Mouse (Mus musculus) activated CD4-positive, CD25-positive, alpha-beta regulatory T cell, adult 4 months (primary cell): Measurements from ENCODE around the gene Tmem170. TPM values are rescaled to one million over a fixed set of nuclear protein-coding genes. Genes with fewer than 3 reads are reported as not detected.

Source experiments
- ATAC-seq: one replicate; pipeline ENCODE4 v1.8.0; 2017
- polyA plus RNA-seq, 2 experiments: library from polyadenylated mRNA; unstranded; fragments of 100-300 nt; shearing (Covaris generic); gene quantifications; one replicate each; pipeline ENCODE4 v1.2.1; 2017

Tmem170 gene
- polyA plus RNA-seq: 1 to 10 TPM; 6.4 to 8.4 TPM

DNA sequence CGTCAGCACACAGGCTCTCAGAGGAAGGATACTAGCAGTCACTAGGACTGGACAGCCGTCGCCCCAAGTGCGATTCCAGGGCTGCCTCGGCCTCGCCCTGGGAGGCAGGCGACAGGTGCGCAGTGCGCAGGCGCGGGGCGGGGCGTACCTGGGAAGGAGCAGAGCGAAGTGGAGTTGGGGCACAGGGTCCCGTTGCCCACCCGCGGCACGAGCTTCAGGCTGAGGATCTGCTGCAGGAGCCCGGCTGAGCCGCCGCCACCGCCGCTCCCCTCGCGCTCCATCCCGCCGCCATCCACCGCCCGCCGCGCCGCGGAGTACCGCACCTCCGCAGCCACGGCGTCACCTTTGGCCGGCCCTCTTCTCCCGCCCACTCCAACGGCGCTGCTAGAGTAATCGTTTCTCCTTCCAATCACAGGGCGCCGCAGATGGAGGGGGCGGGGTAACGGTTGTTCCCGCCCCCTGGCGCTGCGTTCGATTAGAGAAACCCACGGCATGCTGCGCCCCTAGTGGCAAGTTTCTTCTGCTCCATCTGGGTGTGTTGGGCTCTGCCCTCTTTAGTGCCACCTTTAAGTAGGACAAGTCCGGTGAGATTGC, at the start of gene Tmem170:
Gene Tmem170 (minus strand): TSS at position 396 of the 594 bp plus-strand sequence.
- ATAC-seq: peak; percentile 97

DNA sequence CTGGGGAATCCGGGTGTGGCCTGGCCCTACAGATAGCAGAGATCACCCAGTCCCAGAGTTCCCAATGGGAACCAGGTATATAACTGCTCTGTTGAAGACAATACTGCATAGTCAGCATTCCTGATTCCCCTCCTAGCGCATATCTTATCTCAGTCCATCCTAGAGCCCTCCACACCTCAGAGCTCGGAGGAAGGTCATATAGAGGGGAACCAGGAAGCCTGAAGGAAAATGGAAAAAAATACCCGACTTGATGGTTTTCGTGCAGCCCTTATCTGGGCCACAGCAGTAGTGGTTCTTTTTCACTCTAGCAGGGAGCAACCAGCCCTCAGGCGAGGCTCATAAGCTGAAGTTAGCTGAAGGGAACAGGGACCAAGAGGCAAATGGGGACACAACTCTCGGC, 48.4 kb upstream of the Tmem170 start:
- no peak for ATAC-seq

DNA sequence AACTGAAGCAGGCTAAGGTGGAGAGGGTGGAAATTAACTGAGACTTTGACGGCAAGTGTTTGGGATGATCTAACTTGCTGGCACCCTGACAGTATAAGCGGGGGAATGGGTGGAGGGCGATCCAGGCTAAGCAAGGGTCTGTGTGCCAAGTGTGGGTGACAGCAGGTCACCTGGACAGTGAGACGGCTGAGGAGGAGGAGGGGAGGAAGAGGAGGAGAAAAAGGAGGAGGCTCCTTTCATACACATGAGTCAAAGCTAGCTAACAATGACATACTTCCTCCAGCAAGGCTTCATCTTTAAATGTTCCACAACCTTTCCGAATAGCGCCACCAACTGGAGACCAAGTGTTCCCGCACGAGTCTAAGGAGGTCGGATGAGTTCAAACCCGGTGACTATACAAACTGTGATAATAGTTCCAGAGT, 46.8 kb upstream of the Tmem170 start:
- ATAC-seq: peak; percentile 77

DNA sequence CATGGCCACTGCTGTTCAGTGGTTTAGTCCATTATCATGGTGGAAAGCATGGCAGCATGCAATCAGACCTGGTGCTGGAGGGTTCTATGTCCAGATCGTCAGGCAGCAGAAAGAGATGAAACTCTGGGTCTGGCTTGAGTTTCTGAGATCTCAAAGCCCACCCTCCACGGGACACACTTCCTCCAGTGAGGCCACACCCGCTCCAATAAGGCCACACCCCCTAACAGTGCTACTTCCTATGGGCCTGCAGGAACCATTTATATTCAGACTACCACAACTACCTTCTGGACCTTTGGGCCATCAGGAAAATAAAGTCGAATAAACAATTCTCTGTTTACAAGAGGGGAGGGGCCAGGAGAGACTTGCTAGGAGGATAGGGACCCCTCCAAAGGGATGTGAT, 44.4 kb upstream of the Tmem170 start:
- ATAC-seq: no peak

DNA sequence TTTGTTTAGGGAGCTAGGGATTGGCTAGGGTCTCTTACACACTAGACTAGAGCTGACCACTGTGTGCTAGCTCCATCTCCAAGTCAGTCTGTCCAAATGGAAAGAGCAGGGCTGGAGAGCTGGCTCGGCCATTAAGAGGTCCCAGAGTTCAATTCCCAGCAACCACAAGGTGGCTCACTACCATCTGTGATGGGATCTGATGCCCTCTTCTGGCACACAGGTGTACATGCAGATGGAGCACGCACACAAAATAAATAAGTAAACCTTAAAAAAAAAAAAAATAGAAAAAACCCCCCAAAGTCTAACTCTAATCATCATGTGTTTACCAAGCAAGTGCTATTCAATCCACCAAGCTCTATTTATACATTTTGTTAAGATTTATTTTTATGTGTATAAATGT, 43.1 kb upstream of the Tmem170 start:
- no peak for ATAC-seq

DNA sequence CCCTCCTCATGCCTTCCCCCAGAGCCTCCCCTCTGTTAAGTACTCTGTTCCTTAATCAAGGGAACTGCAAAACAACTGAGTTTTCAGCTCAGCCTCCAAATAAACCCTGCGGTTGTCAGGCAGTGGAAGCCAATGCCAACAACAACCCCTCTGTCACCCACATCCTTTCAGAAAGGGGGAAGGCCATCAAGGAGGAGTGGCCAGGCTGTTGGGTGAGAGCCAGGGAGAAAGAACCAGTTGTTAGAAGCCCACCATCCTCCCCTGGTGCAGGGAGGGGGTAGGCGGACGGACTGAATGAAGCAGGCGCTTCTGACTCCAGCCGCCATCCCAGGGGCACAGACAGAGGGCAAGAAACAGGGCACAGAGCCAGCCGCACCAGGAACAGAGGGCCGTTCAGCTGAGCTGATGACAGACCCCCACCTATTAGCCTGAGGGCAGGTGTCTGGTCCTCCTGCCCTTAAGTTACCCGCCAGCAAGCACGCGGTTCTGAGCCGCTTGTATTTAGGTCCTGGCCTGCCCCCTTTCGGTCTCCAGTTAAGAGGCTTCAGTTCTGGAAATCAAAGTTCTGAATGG, 36.4 kb upstream of the Tmem170 start:
- no peak for ATAC-seq

DNA sequence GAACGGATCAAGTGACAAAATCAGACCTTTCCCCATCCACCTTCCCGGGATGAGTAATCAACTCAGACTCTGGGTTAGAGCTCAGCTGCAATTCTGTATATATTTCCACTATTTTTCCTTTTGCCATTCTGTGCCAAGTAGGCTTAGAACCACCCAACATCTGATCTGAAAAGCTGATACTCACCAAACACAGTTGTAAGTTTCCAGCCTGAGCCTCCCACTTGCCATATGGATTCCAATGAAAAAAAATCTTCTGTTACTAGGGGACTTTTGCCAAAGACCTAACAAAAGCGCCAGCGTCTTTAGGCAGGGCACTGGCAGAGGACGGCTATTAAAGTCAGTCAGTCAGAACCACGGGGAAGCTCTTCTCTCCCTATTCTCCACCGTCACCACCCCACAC, 35.0 kb upstream of the Tmem170 start:
- ATAC-seq: no peak

DNA sequence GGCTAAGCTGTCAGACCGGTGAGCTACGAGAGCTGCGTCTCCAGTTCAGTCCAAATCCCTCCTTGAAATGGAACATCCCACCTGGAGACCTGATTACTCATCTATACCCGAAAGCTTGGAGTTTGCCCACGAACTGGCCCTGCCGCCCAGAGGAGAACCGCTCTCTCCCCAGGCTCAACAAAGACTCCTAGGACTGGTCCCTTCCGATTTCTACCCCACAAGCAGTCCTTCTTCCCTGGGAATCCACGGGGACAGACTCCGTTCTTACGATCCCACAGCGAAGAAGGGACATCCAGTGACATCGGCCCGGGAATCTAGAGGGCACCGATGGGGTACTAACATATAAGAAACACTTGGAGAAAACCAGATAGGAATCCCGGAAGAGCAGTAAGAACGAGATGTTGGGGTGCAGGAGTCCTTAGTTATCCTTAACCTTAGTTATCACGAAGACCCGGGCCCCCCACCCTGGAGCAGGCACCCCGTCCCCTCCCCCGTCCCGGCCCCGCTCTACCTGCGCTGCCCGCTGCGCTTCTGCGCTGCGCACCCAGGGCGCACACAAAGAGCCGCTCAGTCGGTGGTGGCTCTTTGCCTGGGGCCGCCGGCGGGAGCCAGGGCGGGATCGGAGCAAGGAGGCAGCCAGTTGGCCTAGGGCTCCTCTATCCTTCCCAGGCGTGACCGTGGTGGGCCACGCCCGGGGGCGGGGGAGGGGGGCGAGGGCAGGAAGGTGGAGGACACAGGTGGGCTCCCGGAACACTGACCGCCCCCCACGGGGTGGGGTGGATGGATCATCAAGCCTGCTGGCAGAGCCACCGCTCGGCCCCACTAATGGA, 33.3 kb upstream of the Tmem170 start, which contains the start of gene Chst5:
Gene Chst5 (minus strand): TSS at position 827 of the 830 bp plus-strand sequence.
- ATAC-seq: no peak

DNA sequence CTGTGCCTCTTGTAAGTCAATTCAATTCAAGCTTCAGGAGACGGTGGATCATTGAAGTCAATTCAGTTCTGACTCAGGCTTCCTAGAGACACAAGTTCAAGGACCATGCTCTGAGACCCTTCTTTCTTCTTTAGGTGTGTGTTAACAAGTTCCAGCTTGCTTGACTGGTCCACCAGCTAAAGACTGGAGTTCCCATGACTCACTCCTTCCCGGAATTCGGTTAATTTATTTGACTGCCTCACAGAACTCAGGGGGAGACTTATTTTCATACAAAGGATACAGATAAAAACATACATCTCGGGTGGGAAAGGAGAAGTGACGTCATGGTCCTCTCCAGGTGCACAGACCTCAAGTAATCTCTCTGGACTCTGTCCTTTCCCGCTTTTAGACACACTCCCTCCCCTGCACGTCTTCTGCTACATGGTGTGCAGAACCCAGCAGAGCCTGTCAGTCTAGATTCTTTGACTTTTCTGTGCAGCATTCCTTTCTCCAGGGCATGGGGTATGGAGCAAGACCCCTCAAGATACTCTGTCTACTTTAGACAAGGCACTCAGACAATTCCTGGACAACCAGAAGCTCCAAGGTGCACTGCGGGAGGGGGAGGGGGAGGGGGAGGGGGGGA, 29.1 kb upstream of the Tmem170 start:
- no peak for ATAC-seq

DNA sequence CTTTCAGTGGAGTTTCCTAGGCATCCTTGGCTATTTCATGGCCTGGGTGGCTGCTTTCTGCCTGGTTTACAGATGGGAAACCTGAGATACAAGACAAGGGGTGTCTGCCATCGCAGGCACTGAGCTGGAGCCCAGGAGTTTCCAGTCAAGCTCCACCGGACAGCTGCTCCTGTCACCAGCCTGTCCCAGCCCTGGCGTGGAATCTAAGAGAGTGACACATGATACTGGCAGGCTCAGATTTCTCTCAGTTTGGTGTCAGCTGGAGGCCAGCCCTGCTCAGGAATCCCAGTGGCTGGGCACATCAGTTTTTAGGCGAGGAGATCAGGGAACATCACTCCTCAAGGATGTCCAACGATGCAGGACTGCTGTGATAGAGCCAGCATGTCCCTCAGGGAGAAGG, 25.5 kb upstream of the Tmem170 start:
- ATAC-seq: no peak

DNA sequence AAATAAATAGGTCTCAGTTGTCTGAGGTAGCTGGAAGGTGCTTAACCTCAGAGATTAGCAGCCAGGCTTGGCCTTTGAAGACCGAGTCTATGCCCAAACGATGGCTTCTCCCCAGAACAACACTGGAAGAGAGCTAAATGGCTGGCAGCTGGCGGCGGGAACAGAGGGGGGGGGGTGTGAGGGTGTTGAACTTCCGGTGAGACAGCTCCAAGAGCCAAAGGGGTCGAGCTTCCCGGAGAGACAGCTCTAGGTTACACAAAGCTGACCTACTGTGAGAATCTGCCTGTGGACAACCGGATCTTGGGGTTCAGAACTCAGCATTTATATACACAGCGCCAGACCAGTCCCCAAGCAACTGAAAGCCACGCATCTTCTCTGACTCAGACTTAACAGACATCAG, 22.0 kb upstream of the Tmem170 start:
- ATAC-seq: no peak

DNA sequence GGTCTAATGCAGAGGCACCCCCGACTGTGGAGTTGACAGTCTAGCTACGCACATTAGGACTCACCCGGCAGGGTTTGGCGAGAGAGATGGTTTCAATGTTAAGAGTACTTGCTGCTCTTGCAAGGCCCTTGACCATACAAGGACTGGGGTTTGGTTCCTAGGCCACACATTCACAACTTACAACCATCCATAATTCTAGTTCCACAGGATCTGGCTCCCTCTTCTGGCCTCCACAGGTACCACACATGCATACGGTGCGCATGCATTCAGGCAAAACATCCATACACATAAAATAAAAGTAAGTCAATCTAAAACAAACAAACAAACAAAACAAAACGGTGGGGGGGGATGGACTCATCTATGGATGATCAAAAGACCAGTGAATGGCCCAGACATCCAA, 18.4 kb upstream of the Tmem170 start:
- ATAC-seq: no peak

DNA sequence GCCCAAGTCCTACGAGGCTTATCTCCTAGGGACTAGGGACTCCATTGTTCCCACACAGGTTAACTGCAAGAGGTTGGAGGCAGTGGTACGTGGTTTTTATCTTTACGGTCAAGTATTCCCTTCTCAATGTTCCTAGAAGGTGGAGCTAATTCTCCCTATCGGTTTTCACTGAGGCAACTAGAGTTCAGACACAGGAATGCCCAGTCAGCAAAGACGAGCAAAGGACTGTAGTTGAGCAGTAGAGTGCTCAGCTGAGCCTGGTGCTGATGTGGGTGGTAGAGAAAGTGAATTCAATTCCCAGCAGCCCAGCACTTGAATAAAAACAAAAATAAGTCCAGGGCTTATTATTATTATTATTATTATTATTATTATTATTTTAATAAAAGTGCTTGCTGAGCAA, 16.1 kb upstream of the Tmem170 start:
- ATAC-seq: no peak

DNA sequence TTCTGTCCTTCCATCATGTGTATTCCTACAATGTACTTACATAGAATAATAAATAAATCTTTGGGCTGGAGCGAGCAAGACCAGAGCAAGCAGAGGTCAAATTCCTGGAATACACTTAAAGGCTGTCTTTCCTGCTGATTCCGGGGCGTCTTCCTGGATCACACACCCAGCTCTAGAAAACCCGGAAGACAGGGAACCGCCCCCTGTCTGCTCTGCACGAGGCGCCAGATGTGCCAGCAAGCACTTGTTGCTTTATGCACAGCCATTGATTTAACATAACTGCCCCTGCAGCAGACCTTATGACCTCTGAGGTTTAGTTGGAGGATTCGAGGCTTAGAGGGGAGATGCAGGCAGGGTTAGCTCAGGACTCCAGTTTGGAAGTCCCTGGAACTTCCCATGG, 15.4 kb upstream of the Tmem170 start:
- no peak for ATAC-seq

DNA sequence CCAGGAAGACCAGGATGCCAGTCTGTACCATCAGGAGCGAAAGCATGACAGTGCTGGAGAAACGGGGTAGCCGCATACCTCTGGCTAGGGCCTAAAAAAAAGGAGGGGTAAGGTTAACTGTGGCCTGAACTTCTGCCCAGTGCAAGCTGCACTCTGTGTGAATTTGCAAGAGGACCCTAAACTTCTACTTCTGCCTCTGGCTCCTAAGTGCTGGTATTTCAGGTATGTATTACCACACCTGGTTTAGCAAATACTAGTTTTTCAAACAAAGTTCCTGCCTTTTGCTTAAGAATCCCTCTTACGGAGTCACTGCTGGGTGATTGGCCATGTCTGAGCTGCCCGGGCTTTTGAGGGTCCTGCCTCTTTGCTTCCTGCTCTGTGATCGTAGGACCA, 14.4 kb upstream of the Tmem170 start:
- ATAC-seq: no peak

DNA sequence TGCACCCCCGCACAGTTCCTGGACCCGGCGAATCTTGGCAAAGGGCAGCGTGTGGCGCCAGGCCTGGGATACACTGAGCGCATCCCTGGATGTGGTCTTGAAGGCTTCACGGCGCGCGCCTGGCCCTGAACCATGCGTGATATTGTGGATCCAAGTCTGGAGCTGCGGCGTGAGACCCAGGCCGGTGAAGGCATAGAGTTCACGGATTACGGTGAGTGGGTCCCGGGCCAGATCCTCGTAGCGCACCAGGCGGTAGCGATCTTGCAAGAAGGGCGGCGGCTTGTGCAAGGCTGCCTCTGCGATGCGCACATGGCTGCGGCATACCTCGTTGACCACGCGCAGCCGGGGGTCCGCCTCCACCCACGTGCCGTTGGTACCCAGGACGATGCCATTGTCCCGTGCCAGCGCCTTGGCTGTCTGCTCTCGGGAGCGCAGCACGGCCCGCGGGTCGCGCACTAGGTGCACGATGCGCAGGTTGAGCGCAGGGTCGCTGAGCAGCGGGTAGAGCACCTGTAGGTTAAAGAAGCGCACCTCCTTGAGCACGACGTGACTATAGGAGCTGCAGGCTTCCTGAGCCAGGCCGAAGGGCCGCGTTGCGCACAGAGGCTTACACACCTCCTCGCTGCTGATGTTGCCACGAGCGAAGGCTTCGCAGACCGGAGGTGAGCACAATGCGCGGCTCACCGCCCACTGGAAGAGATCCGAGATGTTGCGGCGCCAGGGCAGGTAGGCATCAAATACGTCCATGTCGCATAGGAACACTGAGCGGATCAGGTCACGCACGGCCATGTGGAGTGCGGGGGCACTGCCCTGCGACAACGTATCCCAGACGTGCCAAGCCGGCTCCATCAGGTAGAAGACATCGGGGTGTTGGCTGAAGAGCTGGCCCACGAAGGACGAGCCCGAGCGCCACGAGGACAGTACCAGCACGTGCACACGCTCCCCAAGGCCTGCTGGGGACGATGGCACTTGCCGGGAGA, 13.7 kb upstream of the Tmem170 start:
- no peak for ATAC-seq

DNA sequence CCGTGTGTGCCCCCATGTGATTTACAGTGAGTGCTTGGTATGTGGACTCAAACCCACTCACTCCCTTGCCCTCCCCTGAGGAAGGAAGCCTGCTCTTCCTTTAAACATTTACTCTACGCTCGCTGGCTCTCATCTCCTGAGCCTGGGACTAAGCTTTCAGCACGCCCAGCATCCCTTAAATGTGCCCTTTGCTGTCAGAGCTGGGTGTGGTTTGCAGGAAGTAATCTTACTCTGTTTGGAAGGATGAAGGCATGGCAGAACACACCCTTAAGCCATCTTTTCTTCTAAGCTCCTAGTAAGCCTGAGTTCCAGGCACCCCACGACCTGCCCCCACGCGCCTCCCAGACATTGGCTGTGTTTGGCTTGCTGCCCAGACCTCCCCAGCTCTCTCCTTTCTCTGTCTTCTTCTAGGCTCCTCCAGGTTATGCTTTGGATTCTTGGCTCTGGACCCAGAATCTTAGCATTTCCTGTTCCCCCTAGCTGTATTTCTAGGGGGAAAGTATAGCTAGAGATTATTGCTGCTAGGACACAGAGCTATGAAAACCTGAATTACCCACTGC, 11.6 kb upstream of the Tmem170 start:
- no peak for ATAC-seq

DNA sequence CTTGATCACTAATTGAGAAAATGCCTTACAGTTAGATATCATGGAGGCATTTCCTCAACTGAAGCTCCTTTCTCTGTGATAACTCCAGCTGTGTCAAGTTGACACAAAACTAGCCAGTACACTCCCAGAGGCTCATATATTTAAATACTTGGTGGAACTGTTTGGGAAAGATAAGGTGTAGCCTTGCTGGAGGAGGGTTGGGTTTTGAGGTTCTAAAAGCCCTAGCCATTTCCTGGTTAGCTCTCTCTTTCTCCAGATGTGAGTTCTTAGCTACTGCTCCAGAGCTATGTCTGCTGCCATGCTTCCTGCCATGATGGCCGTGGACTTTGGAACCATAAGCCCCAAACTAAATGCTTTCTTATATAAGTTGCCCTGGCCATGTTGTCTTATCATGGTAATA, 10.9 kb upstream of the Tmem170 start:
- no peak for ATAC-seq

DNA sequence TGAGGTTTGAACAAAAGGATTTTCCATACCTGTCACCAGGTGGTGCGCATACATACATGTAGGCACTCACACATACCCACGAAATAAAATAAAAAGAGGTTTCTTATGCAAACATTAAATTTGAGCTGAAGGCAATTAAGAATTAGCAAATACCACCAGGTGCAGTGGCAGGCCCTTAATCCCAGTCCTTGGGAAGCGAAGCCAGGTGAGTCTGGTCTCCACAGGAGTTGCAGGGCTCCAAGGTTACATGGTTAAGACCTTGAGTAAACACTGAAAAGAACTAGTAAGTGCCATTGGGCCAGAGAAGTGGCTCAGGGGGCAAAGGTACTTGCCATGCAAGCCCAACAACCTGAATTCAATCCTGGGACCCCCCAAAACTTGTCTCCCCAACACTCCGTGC, 7.1 kb upstream of the Tmem170 start:
- ATAC-seq: no peak

DNA sequence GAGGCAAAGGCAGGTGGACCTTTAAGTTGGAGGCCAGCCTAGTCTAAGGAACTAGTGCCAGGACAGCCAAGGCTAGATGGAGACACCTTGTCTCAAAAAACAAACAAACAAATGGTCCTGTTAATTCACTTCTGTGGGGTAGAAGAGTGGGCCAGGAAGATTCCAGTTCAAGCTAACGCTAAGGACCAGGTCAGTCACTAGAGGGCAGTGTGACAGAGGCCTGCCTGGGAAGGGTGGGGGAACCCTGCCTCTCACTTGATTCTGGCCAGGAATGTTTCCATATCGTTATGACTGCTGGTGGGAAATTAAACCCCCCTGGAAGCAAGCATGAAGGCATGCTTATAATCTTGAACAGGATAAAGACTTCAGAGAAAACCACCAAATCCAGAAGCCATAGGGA, 5.0 kb upstream of the Tmem170 start:
- peak; percentile 45 for ATAC-seq

DNA sequence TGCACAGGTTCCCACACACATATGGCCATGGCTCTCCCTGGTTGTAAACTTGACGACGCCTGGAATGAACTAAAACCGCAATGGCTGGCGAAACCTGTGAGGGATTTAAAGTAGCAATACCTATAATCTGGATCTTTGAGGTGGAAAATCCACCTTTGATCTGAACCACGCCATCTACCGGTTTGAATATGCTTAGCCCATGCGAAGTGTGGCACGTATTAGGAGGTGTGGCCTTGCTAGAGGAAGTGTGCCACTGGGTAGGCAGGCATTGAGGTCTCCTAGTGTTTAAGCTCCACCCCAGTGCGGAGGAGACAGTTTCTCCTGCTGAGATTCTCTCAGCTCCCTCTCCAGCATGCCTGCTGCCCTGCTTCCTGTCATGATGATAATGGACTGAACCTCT, 1.2 kb upstream of the Tmem170 start:
- no peak for ATAC-seq

DNA sequence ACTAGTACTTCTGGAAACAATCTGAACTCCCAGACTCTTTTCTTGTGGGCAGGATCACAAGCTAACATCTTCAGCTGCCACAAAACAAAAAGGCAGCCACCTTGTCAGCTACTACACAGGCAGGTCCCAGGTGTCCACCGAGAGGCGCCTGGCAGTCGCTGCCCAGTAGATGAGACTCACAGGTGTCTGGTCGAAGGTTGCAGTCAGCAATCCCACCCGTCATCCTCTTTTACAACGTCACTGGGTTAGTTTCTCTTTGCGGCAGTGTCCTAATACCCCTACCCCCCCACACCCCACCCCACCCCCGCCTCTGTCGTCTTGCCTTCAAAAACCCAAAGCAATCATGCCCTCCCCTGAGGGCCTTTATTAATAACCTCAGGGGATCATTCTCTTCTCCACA, 792 bp downstream of the Tmem170 start:
- peak; percentile 9 for ATAC-seq
